Mouse (Mus musculus) bone marrow macrophage, adult 2 months (primary cell): ENCODE results near the gene Azgp1. TPM values are rescaled to one million over a fixed set of nuclear protein-coding genes. Genes with fewer than 3 reads are reported as not detected.
"Not testable (repeated sequence)": the region's sequence is repeated elsewhere in the genome, so short reads cannot be mapped to it uniquely, and the experiment has no call there.

ENCODE experiments used
- H3K27ac ChIP-seq: 2 replicates; pipeline ENCODE4 v1.5.1; 2012; ENCODE audit warnings: low read depth, low read length; ENCODE audit not compliant: insufficient read depth
- H3K4me1 ChIP-seq: 2 replicates; pipeline ENCODE4 v1.6.1; 2012; ENCODE audit warnings: low read length; ENCODE audit not compliant: control insufficient read depth, insufficient read depth
- H3K4me3 ChIP-seq: 2 replicates; pipeline ENCODE4 v1.5.1; 2012; ENCODE audit warnings: mild to moderate bottlenecking, low read length, moderate library complexity; ENCODE audit not compliant: insufficient read depth
- CTCF ChIP-seq: IDR thresholded peaks from 2 replicates; pipeline ENCODE4 v1.5.1; 2012; ENCODE audit warnings: low read depth, mild to moderate bottlenecking, low read length, moderate library complexity
- POLR2A ChIP-seq: IDR thresholded peaks from 2 replicates; pipeline ENCODE4 v1.6.1; 2012; ENCODE audit warnings: mild to moderate bottlenecking, low read depth, low read length, borderline replicate concordance
- polyA plus RNA-seq: library from polyadenylated mRNA; stranded (reverse); fragments of >200 nt; gene quantifications from 2 replicates; pipeline ENCODE4 v1.2.4, GENCODE M21; 2012; ENCODE audit not compliant: missing spikeins, insufficient read depth, insufficient read length

Gene Azgp1
- polyA plus RNA-seq: not detected in 2 replicates

GRCm38 (mm10) chr5:137981300-137981699, at the start of gene Azgp1:
TSS of gene Azgp1 (plus strand) at chr5:137981520.
- Histone ChIP-seq H3K4me3 (no peak within 1 kb of the TSS), H3K27ac (no peak within 1 kb of the TSS), H3K4me1 (no peaks in the 10 kb centered on the region)
- TF ChIP-seq CTCF (no peak), POLR2A (no peak)

DNA sequence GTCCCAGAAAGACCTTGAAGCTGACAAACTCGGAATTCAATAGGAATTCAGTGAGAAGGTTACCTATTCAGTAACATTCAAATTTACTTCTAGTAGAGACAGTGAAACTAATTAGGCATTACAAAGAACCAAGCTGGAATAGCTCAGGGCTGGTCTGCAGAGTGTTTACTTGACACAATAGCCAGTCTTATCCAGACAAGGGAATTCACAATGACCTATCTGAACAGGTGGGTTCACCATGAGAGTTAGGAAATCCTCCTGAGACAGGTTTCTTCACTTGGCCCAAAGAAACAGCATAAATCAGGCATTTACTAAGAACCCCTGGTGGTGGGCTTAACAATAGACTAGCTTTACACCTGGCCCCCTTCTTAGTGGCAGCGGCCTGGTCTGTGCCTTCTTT, 47.4 kb upstream of the Azgp1 start:
- H3K4me3 ChIP-seq, H3K4me1 ChIP-seq, H3K27ac ChIP-seq: not testable (repeated sequence)

DNA sequence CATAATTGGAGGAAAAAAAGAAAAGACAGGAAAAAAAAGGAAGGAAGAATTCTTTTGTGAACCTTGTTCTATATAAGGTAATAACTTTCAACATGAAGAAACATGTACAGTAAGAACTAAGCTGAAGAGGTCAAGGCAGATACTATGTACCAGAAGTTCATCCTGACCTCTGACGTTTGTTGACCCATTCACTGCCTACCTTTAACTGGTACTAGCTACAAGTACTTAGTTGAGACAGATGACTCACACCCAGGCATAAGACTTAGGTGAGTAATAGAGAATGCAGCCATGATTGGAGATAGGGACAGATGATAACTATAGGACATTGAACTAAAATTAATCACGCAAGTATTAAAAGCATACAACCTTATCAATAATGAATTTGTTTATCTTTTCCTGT, 44.8 kb upstream of the Azgp1 start:
- no peaks in the 10 kb centered on the region for H3K4me1 ChIP-seq
- H3K27ac ChIP-seq: no peak overlapping the region
- TF ChIP-seq POLR2A: no peak
- TF ChIP-seq CTCF: no peak
- H3K4me3 ChIP-seq: no peak overlapping the region

- no peaks in the 10 kb centered on the region for H3K4me1 ChIP-seq
- TF ChIP-seq CTCF (no peak), POLR2A (no peak)
Measured at GRCm38 (mm10) chr5:137937238-137937637, 44.1 kb upstream of the Azgp1 start.

DNA sequence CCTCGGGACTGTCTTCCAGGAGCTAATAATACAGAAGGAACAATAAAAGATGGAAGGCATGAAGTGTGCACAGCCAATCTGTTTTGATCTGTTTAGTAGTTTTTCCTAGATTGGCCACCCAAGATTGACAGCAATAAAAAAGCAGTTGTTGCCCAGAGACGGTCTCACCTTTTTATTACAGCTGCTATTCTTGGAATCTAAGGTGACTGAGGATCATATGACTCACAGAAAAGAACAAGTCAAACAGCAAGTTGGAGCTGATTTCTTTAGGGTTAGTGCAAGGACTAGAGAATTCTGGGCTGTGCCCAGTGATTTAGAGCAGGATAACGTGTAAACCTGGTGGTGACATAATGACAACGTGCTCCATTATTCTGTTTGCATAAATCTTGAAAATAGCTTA, 40.4 kb upstream of the Azgp1 start:
- Histone ChIP-seq H3K27ac (no peak overlapping the region), H3K4me1 (no peaks in the 10 kb centered on the region)
- TF ChIP-seq CTCF: no peak
- TF ChIP-seq POLR2A: no peak

More at GRCm38 (mm10) chr5:137937238-137937637, 44.1 kb upstream of the Azgp1 start:
- no peak overlapping the region for H3K27ac ChIP-seq
- H3K4me3 ChIP-seq: no peak overlapping the region

GRCm38 (mm10) chr5:137943133-137943532, 38.2 kb upstream of the Azgp1 start:
- Histone ChIP-seq H3K4me1 (no peaks in the 10 kb centered on the region), H3K27ac (no peak overlapping the region), H3K4me3 (no peak overlapping the region)
- TF ChIP-seq CTCF: no peak
- TF ChIP-seq POLR2A: no peak

More for the DNA sequence above, 40.4 kb upstream of the Azgp1 start:
- no peak overlapping the region for H3K4me3 ChIP-seq

GRCm38 (mm10) chr5:137947303-137947702, 34.0 kb upstream of the Azgp1 start:
- no peak overlapping the region for H3K27ac ChIP-seq
- no peaks in the 10 kb centered on the region for H3K4me1 ChIP-seq
- H3K4me3 ChIP-seq: no peak overlapping the region
- TF ChIP-seq CTCF: no peak
- TF ChIP-seq POLR2A: no peak

DNA sequence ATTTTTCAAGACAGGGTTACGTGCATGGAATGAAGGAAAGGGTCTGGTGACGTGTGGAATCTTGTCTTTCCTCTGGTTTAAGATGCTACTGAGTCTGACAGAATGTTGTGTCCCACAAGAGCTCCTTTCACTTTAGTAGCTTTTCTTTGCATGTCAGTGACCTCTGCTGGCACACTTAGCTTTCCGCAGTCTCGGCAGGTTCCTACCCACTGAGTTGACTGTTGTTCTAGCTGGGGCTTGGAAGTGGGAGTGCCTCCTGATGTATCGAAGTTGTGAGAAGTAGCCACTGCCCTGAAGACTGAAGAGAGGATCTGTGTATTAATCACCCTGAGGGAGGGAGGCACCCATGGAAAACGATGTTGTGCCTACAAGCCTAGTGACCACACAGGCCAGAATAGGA, 30.1 kb upstream of the Azgp1 start:
- Histone ChIP-seq H3K4me3 (no peak overlapping the region), H3K4me1 (no peaks in the 10 kb centered on the region)
- TF ChIP-seq CTCF (no peak; the same call in 1 of the 2 replicates), POLR2A (no peak)

GRCm38 (mm10) chr5:137956404-137956803, 24.9 kb upstream of the Azgp1 start:
- no peak overlapping the region for H3K27ac ChIP-seq
- no peak overlapping the region for H3K4me3 ChIP-seq
- no peak for TF ChIP-seq CTCF
- TF ChIP-seq POLR2A: no peak
- H3K4me1 ChIP-seq: no peaks in the 10 kb centered on the region

More for the DNA sequence above, 30.1 kb upstream of the Azgp1 start:
- H3K27ac ChIP-seq: no peak overlapping the region

DNA sequence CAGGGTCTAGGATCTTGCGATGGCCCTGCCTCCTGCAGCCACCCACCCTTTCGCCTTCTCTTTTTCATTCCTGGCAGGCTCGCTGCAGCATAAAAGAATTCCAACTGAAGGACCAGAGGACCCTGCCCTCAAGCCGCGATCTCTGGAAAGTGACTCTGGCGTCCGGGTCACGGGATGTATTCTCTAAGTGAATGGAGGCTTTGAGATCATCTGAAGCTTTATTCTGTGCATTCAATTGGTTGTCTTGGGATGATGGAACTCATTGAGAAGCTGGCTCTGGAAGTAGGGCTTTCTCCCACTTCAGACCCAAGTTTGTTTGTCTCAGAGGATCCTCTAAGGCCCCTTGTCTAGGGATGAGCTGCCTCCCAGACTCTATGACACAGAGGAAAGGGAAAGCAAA, 18.4 kb upstream of the Azgp1 start, which contains the start of gene Gjc3:
TSS of gene Gjc3 (minus strand) at position 154 of the 400 bp plus-strand sequence.
- H3K4me1 ChIP-seq: no peaks in the 10 kb centered on the region
- TF ChIP-seq CTCF (no peak), POLR2A (no peak)

GRCm38 (mm10) chr5:137966492-137966891, 14.8 kb upstream of the Azgp1 start:
- no peak for TF ChIP-seq CTCF
- no peak for TF ChIP-seq POLR2A
- Histone ChIP-seq H3K4me1 (no peaks in the 10 kb centered on the region), H3K4me3 (no peak overlapping the region), H3K27ac (no peak overlapping the region)

More for the DNA sequence above, 18.4 kb upstream of the Azgp1 start, which contains the start of gene Gjc3:
- H3K27ac ChIP-seq: no peak within 1 kb of the TSS
- no peak within 1 kb of the TSS for H3K4me3 ChIP-seq

DNA sequence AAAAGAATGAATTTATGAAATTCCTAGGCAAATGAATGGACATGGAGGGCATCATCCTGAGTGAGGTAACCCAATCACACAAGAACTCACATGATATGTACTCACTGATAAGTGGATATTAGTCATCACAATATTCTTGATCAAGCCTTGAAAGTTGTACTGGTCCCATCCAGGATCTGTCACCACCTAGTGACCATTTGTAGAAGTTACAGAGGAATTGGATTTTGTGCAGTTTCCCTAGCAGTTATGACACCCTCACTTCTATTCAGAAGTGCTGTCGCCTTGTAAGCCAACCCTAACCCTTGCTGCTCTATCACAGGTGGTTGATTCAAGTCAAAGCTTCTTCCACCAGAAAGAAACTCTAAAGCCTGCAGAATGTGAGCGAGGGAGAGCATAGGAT, 8.2 kb upstream of the Azgp1 start:
- H3K27ac ChIP-seq: no peak overlapping the region
- H3K4me3 ChIP-seq: no peak overlapping the region
- TF ChIP-seq POLR2A (no peak), CTCF (no peak)
- no peaks in the 10 kb centered on the region for H3K4me1 ChIP-seq
